Mouse (Mus musculus) limb, embryonic 14.5 days (tissue): ENCODE measurements at regions not wholly inside any gene's neighbourhood (a gene's known extent, or its start where the extent isn't known, plus 50 kb on each side); places are given as distances from the start of the nearest gene placed in this dataset.

ENCODE experiments used
- ATAC-seq: fragments of 200-750 bp; cut with Nextera tagmentation; 2 replicates; pipeline ENCODE4 v1.8.0; 2017; ENCODE audit warnings: low read depth, moderate number of reproducible peaks, moderate TSS enrichment; ENCODE audit not compliant: low FRiP score
- DNase-seq: peaks from one replicate; pipeline ENCODE4 v3.0.0-alpha.2; 2015; ENCODE audit warnings: low spot score
- H3K27ac ChIP-seq: fragments of 300-500 bp; sonication (generic); replicated peaks from 2 replicates; pipeline ENCODE4 v1.5.1; 2014; ENCODE audit warnings: low read depth, mild to moderate bottlenecking, low read length, moderate library complexity, mixed read lengths
- H3K27me3 ChIP-seq: fragments of 300-500 bp; sonication (generic); 2 replicates; pipeline ENCODE4 v1.6.1; 2014; ENCODE audit warnings: low read length, mixed read lengths; ENCODE audit not compliant: control insufficient read depth, insufficient read depth
- H3K36me3 ChIP-seq: fragments of 300-500 bp; sonication (generic); 2 replicates; pipeline ENCODE4 v1.6.1; 2014; ENCODE audit warnings: mild to moderate bottlenecking, low read length, moderate library complexity, mixed read lengths; ENCODE audit not compliant: control insufficient read depth, insufficient read depth
- H3K4me1 ChIP-seq: fragments of 300-500 bp; sonication (generic); 2 replicates; pipeline ENCODE4 v1.6.1; 2014; ENCODE audit warnings: antibody characterized with exemption, low read length, mixed read lengths; ENCODE audit not compliant: control insufficient read depth, insufficient read depth
- H3K4me2 ChIP-seq: fragments of 300-500 bp; sonication (generic); replicated peaks from 2 replicates; pipeline ENCODE4 v1.6.1; 2014; ENCODE audit warnings: low read depth, mild to moderate bottlenecking, low read length, moderate library complexity; ENCODE audit not compliant: severe bottlenecking
- H3K4me3 ChIP-seq: fragments of 300-500 bp; sonication (generic); replicated peaks from 2 replicates; pipeline ENCODE4 v1.5.1; 2014; ENCODE audit warnings: low read length
- H3K9ac ChIP-seq: fragments of 300-500 bp; sonication (generic); 2 replicates; pipeline ENCODE4 v1.6.1; 2014; ENCODE audit warnings: mild to moderate bottlenecking, low read depth, low read length, moderate library complexity; ENCODE audit not compliant: severe bottlenecking
- H3K9me3 ChIP-seq: fragments of 300-500 bp; sonication (generic); 2 replicates; pipeline ENCODE4 v1.6.1; 2016; ENCODE audit warnings: low read length; ENCODE audit not compliant: control insufficient read depth
- POLR2A ChIP-seq: fragments of 200-500 bp; IDR thresholded peaks from 2 replicates; pipeline ENCODE4 v1.8.0; 2012; ENCODE audit warnings: inconsistent platforms, mild to moderate bottlenecking, moderate library complexity, borderline replicate concordance; ENCODE audit not compliant: insufficient read depth, insufficient read length; ENCODE audit errors: extremely low read depth
- WGBS: fragments of 180-500 bp; shearing (Covaris S2); extraction: QIAGEN DNeasy Blood & Tissue Kit; methylation state at CpG from one replicate; pipeline ENCODE4 v1.1.7; 2014; 5-methylcytosine and 5-hydroxymethylcytosine counted together

GRCm38 (mm10) chr8:66779622-66780021 is 80.4 kb upstream of the Naf1 start:
- ATAC-seq, result no peak
- no peak overlapping the region for H3K27ac ChIP-seq
- H3K4me1 ChIP-seq, result 0 out of 2 replicates have a peak, but pooled peaks cover 5% of the 10 kb centered on the region
- WGBS, result 93% methylated on average over 1 of the region's 1 CpGs
- no peaks in the 10 kb centered on the region for H3K9me3 ChIP-seq
- H3K4me2 ChIP-seq, result no peak overlapping the region
- DNase-seq, result no peak
- H3K27me3 ChIP-seq, result no peaks in the 10 kb centered on the region
- H3K9ac ChIP-seq, result no peak overlapping the region
- no peaks in the 10 kb centered on the region for H3K36me3 ChIP-seq
- no peak for TF ChIP-seq POLR2A
- no peak overlapping the region for H3K4me3 ChIP-seq

- WGBS, result 58% methylated on average over 2 of the region's 2 CpGs
Measured at GRCm38 (mm10) chr8:66782656-66783055, 77.4 kb upstream of the Naf1 start.

GRCm38 (mm10) chr8:66785996-66786395 is 74.0 kb upstream of the Naf1 start:
- ATAC-seq (no peak), DNase-seq (no peak)
- H3K27me3 ChIP-seq, result no peaks in the 10 kb centered on the region
- H3K9me3 ChIP-seq, result no peaks in the 10 kb centered on the region
- H3K9ac ChIP-seq, result no peak overlapping the region
- no peak for TF ChIP-seq POLR2A
- H3K36me3 ChIP-seq, result no peaks in the 10 kb centered on the region
- WGBS, result 55% methylated on average over 3 of the region's 3 CpGs
- no peak overlapping the region for H3K4me3 ChIP-seq
- H3K27ac ChIP-seq, result no peak overlapping the region
- no peaks in the 10 kb centered on the region for H3K4me1 ChIP-seq
- no peak overlapping the region for H3K4me2 ChIP-seq

More at GRCm38 (mm10) chr8:66782656-66783055, 77.4 kb upstream of the Naf1 start:
- Histone ChIP-seq H3K27me3 (no peaks in the 10 kb centered on the region), H3K4me2 (no peak overlapping the region), H3K9ac (no peak overlapping the region), H3K27ac (no peak overlapping the region), H3K36me3 (no peaks in the 10 kb centered on the region), H3K9me3 (no peaks in the 10 kb centered on the region), H3K4me3 (no peak overlapping the region), H3K4me1 (no peaks in the 10 kb centered on the region)
- TF ChIP-seq POLR2A, result no peak
- DNase-seq (no peak), ATAC-seq (no peak)
